Mouse (Mus musculus) layer of hippocampus, postnatal 36 days (tissue): Measurements from ENCODE around the gene Ltbp3. TPM values are rescaled to one million over a fixed set of nuclear protein-coding genes. Genes with fewer than 3 reads are reported as not detected.

Experiments
- DNase-seq, 2 experiments: peaks; one replicate each; pipeline ENCODE4 v3.0.0; 2022
- total RNA-seq, 2 experiments: library from RNA; stranded (reverse); gene quantifications; 2 replicates each; pipeline ENCODE4 v1.2.3; 2021

Ltbp3 gene
- 10 to 100 TPM; 24.9 to 28.0 TPM for total RNA-seq

DNA sequence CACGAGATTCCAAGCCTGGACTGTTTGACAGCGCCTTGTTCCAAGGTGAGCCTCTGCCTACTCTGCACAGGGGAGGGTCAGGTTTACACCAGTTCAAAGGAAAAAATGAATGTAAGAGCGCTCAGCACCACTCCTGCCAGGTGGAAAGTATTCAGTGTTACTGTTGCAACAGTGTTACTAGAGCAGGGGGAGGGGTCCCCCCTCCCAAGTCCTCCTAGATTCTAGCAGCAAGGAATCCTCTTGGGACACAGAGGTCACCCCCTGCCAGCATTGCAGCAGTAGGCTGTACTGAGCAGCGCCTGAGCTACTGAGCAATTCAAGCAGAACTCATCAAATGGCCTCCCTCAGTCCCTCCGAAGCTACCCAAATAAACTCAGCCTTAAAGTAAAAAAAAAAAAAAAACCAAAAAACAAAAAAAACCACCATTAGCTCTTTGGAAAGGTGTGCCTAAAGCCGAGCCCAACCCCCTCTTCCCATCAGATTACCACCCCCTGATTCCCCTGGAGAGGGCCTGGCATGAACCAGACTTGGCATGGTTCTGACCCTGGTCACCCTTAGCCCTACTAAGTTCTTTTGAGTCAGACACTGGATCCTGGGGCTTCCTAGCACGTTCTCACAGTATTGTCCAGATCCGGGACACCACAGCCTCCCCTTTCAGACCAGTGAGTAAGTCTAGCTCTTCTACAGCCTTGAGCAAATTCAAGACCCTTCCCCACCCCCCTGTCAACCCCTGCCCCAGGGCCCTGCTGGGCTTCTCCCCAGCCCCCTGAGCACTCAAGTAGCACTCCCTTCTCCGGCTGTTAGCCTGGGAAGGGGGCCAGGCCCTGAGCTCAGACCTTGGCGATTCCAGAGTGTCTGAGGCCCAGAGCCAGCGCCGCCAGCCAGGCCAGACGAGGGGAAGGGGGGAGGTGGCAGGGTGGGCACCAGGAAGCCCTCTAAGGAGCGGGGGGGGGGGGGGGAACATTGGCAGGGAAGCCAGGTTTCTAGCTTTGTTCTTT, at the start of gene Ltbp3:
Gene Ltbp3, plus strand, starts transcription at position 585 of the 998 bp plus-strand sequence.
- peak in 1 of 2 experiments; percentile 66 for DNase-seq

DNA sequence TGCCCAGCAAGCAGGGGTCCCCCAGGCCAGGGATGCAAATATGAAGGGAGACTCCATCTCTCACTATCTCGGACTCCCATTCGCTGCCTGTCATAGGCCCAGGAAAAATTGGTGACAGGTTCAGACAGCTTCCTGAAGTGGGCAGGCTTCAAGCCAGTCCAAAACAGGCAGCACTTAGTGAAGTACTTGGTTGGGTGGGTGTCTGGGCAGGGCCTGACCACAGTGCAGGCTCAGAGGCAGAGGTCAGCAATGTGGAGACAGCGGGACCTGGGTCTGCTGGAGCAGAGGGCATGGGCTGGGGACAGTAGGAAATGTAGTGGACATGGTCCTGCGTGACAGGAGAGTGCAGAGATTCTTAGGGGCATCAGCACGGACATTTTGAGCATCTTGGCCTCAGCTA, 49.1 kb upstream of the Ltbp3 start:
- DNase-seq, result no peak

DNA sequence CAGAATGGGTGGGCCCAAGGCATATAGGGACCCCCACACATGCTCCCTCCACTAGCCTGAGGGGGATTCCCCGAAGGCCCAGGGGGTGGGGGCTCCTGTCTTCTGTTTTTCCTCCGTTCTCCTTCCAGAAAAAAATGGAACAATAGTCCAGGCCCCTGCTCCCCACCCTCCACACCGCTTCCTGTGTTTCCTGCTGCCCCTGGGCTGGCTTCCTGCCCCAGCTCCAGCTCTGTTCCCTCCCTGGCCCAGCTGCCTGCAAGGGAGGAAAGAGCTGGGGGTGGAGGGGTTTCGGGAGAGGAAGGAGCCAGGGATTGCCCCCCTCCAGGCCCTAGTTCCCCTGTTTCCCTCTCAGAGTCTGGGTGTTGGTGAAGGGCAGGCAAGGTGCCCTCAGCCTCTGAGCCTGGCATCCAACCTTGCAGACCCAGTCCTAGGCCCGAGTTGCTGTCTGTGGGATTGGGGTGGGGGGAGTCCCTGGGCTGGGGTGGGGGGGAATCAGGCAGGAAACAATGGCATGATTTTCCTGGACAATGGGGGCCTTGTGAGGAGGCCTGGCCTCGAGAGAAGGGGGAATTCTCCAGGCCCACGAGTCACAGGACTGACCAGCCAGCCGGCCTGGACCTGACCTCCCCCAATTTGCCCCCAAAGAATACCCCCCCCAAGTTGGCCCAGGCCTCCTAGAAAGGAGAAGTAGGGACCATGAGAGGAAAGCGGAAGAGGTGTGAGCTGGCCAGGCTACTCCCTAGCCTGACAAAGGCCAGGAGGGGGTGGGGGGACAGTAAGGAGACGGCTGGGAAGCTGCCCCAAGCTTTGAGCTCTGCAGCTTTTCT, 48.4 kb upstream of the Ltbp3 start:
- DNase-seq, result no peak

DNA sequence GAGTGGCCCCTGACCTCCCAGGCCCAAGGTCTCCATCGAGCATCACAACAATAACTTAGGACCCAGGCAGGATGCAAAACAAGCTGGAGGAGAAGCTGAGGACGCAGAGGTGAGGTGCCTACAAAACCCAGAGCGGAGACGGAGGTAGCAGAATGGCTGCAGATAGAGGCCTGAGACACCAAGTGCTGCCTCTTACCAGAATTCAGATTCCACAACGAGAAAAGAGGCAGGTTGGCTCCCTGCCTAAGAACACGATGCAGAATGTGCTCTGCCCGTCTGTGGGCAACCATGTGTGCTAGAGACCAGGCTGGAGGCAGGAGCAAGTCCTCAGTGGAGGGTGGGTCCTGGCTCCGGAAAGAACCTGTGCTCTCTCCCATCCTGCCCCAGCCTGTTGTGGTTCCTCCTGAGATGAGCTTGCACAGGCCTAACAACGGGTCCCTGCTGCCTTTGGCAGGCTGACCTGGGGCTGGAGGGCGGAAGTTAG, 47.7 kb upstream of the Ltbp3 start:
- no peak for DNase-seq

GRCm38 (mm10) chr19:5693801-5694200, 46.9 kb upstream of the Ltbp3 start:
- DNase-seq, result no peak

- DNase-seq, result no peak
Observed at GRCm38 (mm10) chr19:5695849-5696462, 44.7 kb upstream of the Ltbp3 start.

- DNase-seq, result no peak
Observed at GRCm38 (mm10) chr19:5704163-5704800, 36.4 kb upstream of the Ltbp3 start, which contains the start of gene Kcnk7. Kcnk7 (plus strand) TSS chr19:5704367.

- DNase-seq, result no peak
Observed at GRCm38 (mm10) chr19:5704801-5705571, 35.7 kb upstream of the Ltbp3 start.

- DNase-seq, result no peak
Observed at GRCm38 (mm10) chr19:5710068-5710467, 30.6 kb upstream of the Ltbp3 start.

GRCm38 (mm10) chr19:5710581-5710980, 30.1 kb upstream of the Ltbp3 start:
- DNase-seq, result no peak

- DNase-seq, result no peak
Observed at GRCm38 (mm10) chr19:5711218-5711617, 29.5 kb upstream of the Ltbp3 start.

GRCm38 (mm10) chr19:5711907-5712460, 28.7 kb upstream of the Ltbp3 start:
- DNase-seq, result no peak

GRCm38 (mm10) chr19:5713255-5713654, 27.4 kb upstream of the Ltbp3 start:
- no peak for DNase-seq

GRCm38 (mm10) chr19:5713730-5714129, 27.0 kb upstream of the Ltbp3 start:
- no peak for DNase-seq

DNA sequence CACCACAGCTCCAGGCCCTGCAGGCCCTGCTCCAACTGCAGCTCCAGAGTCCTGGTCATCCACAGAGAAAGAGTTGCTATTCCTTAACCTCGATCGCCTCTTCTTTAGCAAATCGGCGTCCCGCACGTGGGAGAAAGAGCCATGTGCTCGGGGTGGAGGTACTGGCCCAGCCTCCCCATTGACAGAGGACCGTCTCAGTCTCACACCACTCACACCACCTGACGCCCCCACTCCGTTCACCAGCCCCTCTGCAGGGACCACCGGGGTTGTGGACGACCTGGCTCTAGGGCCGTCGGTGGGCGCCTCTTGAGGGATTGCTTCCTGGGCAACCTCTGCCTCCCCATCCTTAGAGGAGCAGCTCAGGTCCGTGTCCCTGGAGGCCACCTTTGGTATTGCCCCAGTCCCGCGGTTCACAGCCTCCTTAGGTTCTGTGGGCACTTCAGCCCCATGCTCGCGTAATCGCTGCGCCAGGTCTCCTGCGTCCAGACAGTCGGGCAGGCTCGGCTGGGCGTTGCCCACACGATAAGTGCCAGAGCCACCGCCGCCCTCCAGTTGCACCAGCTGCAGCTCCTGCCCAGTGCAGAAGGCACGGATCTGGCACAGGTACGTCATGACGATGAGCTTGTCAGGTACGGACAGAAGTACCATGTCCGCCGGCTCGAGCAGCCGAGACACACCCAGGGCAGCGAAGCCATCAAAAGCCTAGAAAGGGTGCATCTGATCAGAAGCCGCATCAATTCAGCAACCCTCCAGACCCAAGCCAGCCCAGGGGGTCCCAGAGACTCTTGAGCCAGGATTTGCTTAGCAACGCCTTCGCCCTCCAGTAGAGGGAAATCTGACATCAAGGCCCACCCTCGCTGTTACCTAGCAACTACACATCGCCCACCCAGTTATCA, 24.7 kb upstream of the Ltbp3 start:
- peak; percentile 50 to 51 for DNase-seq

GRCm38 (mm10) chr19:5716955-5717354, 23.7 kb upstream of the Ltbp3 start:
- DNase-seq, result no peak

DNA sequence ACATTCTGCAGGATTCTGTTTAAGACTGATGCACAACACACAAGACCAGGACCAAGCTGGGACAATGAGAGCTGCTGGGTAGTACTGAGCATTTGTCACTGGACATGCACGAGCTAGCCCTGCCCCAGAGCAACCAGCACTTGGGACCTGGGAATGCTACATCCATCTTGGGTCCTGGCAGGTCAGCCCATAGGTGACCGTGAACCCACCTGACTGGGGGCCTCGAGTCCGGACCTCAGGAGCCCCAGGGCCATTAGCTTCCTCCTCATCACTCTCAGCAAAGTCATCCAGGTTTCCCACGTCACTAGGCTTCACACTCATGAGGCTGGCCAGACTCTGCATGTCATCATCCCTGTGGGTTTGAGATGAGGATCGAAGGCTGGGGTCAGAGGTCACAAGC, 19.5 kb upstream of the Ltbp3 start:
- no peak for DNase-seq

GRCm38 (mm10) chr19:5722848-5723425, 17.8 kb upstream of the Ltbp3 start:
- DNase-seq, result no peak

GRCm38 (mm10) chr19:5723934-5724548, 16.7 kb upstream of the Ltbp3 start:
- no peak for DNase-seq
